Mouse (Mus musculus) lung, adult 2 months (tissue): ENCODE results near the gene Gramd1a.

ENCODE experiments used
- CTCF ChIP-seq: fragments of 200-500 bp; IDR thresholded peaks from 2 replicates; pipeline ENCODE4 v1.5.1; 2011; ENCODE audit warnings: mild to moderate bottlenecking, low read length, control low read depth; ENCODE audit not compliant: insufficient read depth
- POLR2A ChIP-seq: fragments of 200-500 bp; IDR thresholded peaks from 2 replicates; pipeline ENCODE4 v1.6.1; 2011; ENCODE audit warnings: low read depth, mild to moderate bottlenecking, control low read depth, low read length, borderline replicate concordance; ENCODE audit errors: extremely low read depth

DNA sequence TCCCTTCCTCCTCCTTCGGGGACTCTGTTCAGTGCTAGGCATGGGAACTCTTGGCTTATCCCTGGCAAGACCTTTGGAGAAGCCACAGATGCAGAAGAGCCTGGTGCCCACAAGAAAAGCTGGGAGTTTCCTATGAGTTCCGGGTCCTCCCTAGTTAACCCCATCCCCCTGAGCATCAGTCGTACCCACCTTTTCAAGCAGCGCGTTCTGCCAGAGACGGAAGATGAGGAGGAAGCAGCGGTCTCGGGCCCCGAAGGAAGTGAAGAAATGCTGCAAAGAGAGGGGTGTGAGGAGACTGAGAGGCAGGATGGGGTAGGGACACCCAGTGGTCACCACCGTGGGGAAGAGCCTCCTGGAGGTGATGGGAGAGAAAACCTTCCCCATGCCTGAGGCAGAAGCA, 14.8 kb downstream of the Gramd1a start:
- TF ChIP-seq CTCF (no peak), POLR2A (no peak)
